Mouse (Mus musculus) gastrocnemius, adult 2 months (tissue): ENCODE measurements around the gene Atg16l2. TPM values are rescaled to one million over a fixed set of nuclear protein-coding genes. Genes with fewer than 3 reads are reported as not detected.

Experiments used
- DNase-seq: peaks from one replicate; pipeline ENCODE4 v3.0.0; 2022
- H3K27ac ChIP-seq: fragments of 200-600 bp; 2 replicates; pipeline ENCODE4 v1.8.1; 2022; ENCODE audit warnings: mild to moderate bottlenecking
- H3K4me3 ChIP-seq: fragments of 200-600 bp; 2 replicates; pipeline ENCODE4 v1.8.1; 2022; ENCODE audit warnings: mild to moderate bottlenecking, moderate library complexity
- CTCF ChIP-seq: fragments of 200-600 bp; IDR thresholded peaks from 2 replicates; pipeline ENCODE4 v1.8.1; 2022; ENCODE audit warnings: antibody characterized with exemption, mild to moderate bottlenecking, moderate library complexity
- intact Hi-C: fragments of 180-260 bp; cut with DNase I; formaldehyde crosslinking; loops from one replicate; pipeline ENCODE4 v1.15.1; 2025
- total RNA-seq, 2 experiments: library from RNA; stranded (reverse); gene quantifications; 2 replicates each; pipeline ENCODE4 v1.2.3; 2021

The Atg16l2 gene
- total RNA-seq, 2 experiments from 2014 or later = 8.0 to 12.0 TPM

- no peak for DNase-seq
Measured at GRCm38 (mm10) chr7:101229336-101229735, 72.7 kb downstream of the Atg16l2 start.

GRCm38 (mm10) chr7:101223501-101223900, 78.5 kb downstream of the Atg16l2 start:
- DNase-seq = no peak
- Histone ChIP-seq H3K4me3 (no peak overlapping the region), H3K27ac (no peak overlapping the region)
- intact Hi-C loops = no loop called here
- TF ChIP-seq CTCF = no peak

More at GRCm38 (mm10) chr7:101229336-101229735, 72.7 kb downstream of the Atg16l2 start:
- intact Hi-C loops = no loop called here
- H3K27ac ChIP-seq = no peak overlapping the region
- no peak for TF ChIP-seq CTCF
- no peak overlapping the region for H3K4me3 ChIP-seq

- intact Hi-C loops = no loop called here
- no peak for DNase-seq
- Histone ChIP-seq H3K27ac (no peak overlapping the region), H3K4me3 (no peak overlapping the region)
- TF ChIP-seq CTCF = no peak
Measured at GRCm38 (mm10) chr7:101216724-101217123, 85.3 kb downstream of the Atg16l2 start.

GRCm38 (mm10) chr7:101213515-101214263, 88.4 kb downstream of the Atg16l2 start:
- Histone ChIP-seq H3K4me3 (no peak overlapping the region), H3K27ac (no peak overlapping the region)
- no peak for TF ChIP-seq CTCF
- intact Hi-C loops = no loop called here
- no peak for DNase-seq

Other genes starting within 250 kb of the Atg16l2 start
- 1 to 10 TPM; 3.7 to 7.1 TPM for gene Fchsd2, start 209.4 kb downstream of the Atg16l2 start, total RNA-seq
- gene Stard10, start 14.8 kb upstream of the Atg16l2 start, total RNA-seq = 10 to 100 TPM; 32.5 to 49.8 TPM
- gene Arap1, start 45.8 kb upstream of the Atg16l2 start, total RNA-seq = 10 to 100 TPM; 19.9 to 30.6 TPM
- not detected for gene Gm45837, start 108.6 kb upstream of the Atg16l2 start, total RNA-seq
- 10 to 100 TPM; 21.2 to 28.5 TPM for gene Pde2a, start 119.4 kb upstream of the Atg16l2 start, total RNA-seq